Mouse (Mus musculus): ENCODE results near the gene Klhl6.

The Klhl6 gene

DNA sequence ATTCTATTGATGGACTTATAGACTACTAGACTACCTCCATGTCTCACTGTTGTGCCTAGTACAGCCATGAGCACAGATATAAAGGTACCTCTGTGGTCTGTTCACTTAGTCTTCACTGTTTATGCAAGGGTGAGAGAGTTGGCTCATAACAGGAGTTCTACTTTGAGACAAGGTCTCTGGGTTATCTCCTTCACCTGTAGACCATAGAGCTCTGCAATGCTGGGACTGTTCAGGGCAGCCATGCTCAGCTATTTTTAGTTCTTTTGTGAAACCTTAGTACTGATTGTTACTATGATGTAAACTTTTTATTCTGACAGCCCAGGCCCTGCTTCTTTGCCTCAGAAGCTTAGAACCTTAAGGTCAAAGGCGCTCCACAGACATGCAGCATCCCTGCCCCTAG, 79.0 kb downstream of the Klhl6 start:
- ChIA-PET POLR2A (no interaction called here), CTCF (no interaction called here)
